Mouse (Mus musculus) left cerebral cortex, adult 8-10 months (tissue): Measurements from ENCODE around the gene Zscan5b. TPM values are rescaled to one million over a fixed set of nuclear protein-coding genes. Genes with fewer than 3 reads are reported as not detected.
A peak's percentile ranks its signal among the peaks of the same experiment; 100 is the strongest.
"Not testable (repeated sequence)": the region's sequence is repeated elsewhere in the genome, so short reads cannot be mapped to it uniquely, and the experiment has no call there.

Source experiments
- DNase-seq, 2 experiments: peaks; one replicate each; pipeline ENCODE4 v3.0.0; 2022; ENCODE audit warnings: low spot score in 2 of 2
- total RNA-seq, 4 experiments: library from RNA; stranded (reverse); gene quantifications; 2 replicates each; pipeline ENCODE4 v1.2.4; 2022

The Zscan5b gene
- total RNA-seq: not detected

GRCm38 (mm10) chr7:6221978-6222377 is at the start of gene Zscan5b:
TSS of gene Zscan5b (plus strand) at chr7:6222278.
- no peak for DNase-seq

GRCm38 (mm10) chr7:6172674-6173244 is 49.3 kb upstream of the Zscan5b start:
- DNase-seq: no peak

- DNase-seq: no peak
Observed at GRCm38 (mm10) chr7:6173872-6174271, 48.2 kb upstream of the Zscan5b start.

GRCm38 (mm10) chr7:6174365-6174987 is 47.6 kb upstream of the Zscan5b start:
- not testable (repeated sequence) for DNase-seq

GRCm38 (mm10) chr7:6179013-6179412 is 43.1 kb upstream of the Zscan5b start:
- no peak for DNase-seq

- no peak for DNase-seq
Observed at GRCm38 (mm10) chr7:6182882-6183281, 39.2 kb upstream of the Zscan5b start.

GRCm38 (mm10) chr7:6183802-6184201 is 38.3 kb upstream of the Zscan5b start:
- DNase-seq: no peak

GRCm38 (mm10) chr7:6184521-6184920 is 37.6 kb upstream of the Zscan5b start:
- DNase-seq: no peak

GRCm38 (mm10) chr7:6185391-6185790 is 36.7 kb upstream of the Zscan5b start:
- DNase-seq: no peak

- no peak for DNase-seq
Observed at GRCm38 (mm10) chr7:6186176-6186575, 35.9 kb upstream of the Zscan5b start.

GRCm38 (mm10) chr7:6186756-6187155 is 35.3 kb upstream of the Zscan5b start:
- no peak for DNase-seq

GRCm38 (mm10) chr7:6189542-6189941 is 32.5 kb upstream of the Zscan5b start:
- DNase-seq: no peak

GRCm38 (mm10) chr7:6191376-6191775 is 30.7 kb upstream of the Zscan5b start:
- peak; percentile 51 to 76 for DNase-seq

- DNase-seq: no peak
Observed at GRCm38 (mm10) chr7:6194129-6194528, 27.9 kb upstream of the Zscan5b start.

GRCm38 (mm10) chr7:6195777-6196176 is 26.3 kb upstream of the Zscan5b start:
- DNase-seq: no peak

GRCm38 (mm10) chr7:6196790-6197189 is 25.3 kb upstream of the Zscan5b start, which contains the start of gene Galp:
TSS of gene Galp (plus strand) at chr7:6197090.
- DNase-seq: no peak

GRCm38 (mm10) chr7:6204200-6204599 is 17.9 kb upstream of the Zscan5b start:
- DNase-seq: no peak

GRCm38 (mm10) chr7:6213144-6213543 is 8.9 kb upstream of the Zscan5b start:
- no peak for DNase-seq

GRCm38 (mm10) chr7:6214691-6215090 is 7.4 kb upstream of the Zscan5b start:
- not testable (repeated sequence) for DNase-seq

GRCm38 (mm10) chr7:6220147-6220546 is 1.9 kb upstream of the Zscan5b start:
- DNase-seq: no peak

- not testable (repeated sequence) for DNase-seq
Observed at GRCm38 (mm10) chr7:6228491-6228890, 6.4 kb downstream of the Zscan5b start.

GRCm38 (mm10) chr7:6239787-6240186 is 17.7 kb downstream of the Zscan5b start:
- no peak for DNase-seq

- DNase-seq: not testable (repeated sequence)
Observed at GRCm38 (mm10) chr7:6240841-6241425, 18.9 kb downstream of the Zscan5b start.
